Mouse (Mus musculus): Measurements from ENCODE around the gene Ube3b. TPM values are rescaled to one million over a fixed set of nuclear protein-coding genes. Genes with fewer than 3 reads are reported as not detected.

The Ube3b gene
- polyA plus RNA-seq, 1 experiment: 42.1 TPM

DNA sequence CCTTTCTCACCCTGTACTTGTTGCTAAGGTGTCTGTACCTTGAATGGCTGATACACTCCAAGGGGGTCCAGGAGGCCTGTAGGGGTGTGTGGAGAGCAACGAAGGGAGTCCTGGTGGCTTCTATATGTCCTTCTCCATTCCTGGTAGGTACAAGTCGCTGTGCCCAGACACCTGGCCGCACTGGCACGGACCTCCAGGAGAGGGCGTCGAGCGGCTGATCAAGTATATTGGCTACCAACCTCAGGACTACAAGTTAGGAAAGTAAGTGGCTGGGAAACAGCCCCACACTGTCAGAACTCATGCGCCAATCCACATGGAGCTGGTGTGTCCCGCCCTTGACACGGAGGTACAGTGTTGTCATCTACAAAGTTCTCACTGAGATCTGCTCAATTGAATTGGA is 28.9 kb upstream of the Ube3b start:
- no peak overlapping the region for H3ac ChIP-seq (ENCODE audit: control insufficient read depth, insufficient read length, low read depth)
- no peak overlapping the region for H3K4me3 ChIP-seq (ENCODE audit: insufficient read depth, poor library complexity, severe bottlenecking)
- H3K36me3 ChIP-seq (ENCODE audit: control insufficient read depth, insufficient read depth): no peaks in the 10 kb centered on the region
- TF ChIP-seq USF1 (IDR thresholded peaks at IDR 0.05; ENCODE audit: low read depth) (no peak), MYOG (IDR thresholded peaks at IDR 0.05; ENCODE audit: control insufficient read depth, extremely low read depth, insufficient read length) (no peak), FOSL1 (IDR thresholded peaks at IDR 0.05; ENCODE audit: insufficient read depth, low read length, poor library complexity, severe bottlenecking) (no peak), CTCF (IDR thresholded peaks at IDR 0.05; ENCODE audit: control insufficient read depth, insufficient read depth, insufficient read length) (no peak), MYOD1 (IDR thresholded peaks at IDR 0.05; ENCODE audit: control insufficient read depth, insufficient read length, low read depth) (no peak), MAX (IDR thresholded peaks at IDR 0.05) (no peak), CEBPB (IDR thresholded peaks at IDR 0.05; ENCODE audit: low read depth) (no peak)
- no peaks in the 10 kb centered on the region for H3K79me3 ChIP-seq (ENCODE audit: low read depth)
- peaks cover 36% of the 10 kb centered on the region for H3K27me3 ChIP-seq (ENCODE audit: control insufficient read depth, insufficient read depth, insufficient read length)
- no peaks in the 10 kb centered on the region for H3K79me2 ChIP-seq (ENCODE audit: control insufficient read depth, insufficient read depth)

GRCm38 (mm10) chr5:114356250-114356935 is 24.0 kb upstream of the Ube3b start:
- H3ac ChIP-seq (ENCODE audit: control insufficient read depth, insufficient read length, low read depth): no peak overlapping the region
- H3K4me3 ChIP-seq (ENCODE audit: insufficient read depth, poor library complexity, severe bottlenecking): peak overlapping the region; percentile 6
- peaks cover 1% of the 10 kb centered on the region for H3K79me3 ChIP-seq (ENCODE audit: low read depth)
- no peaks in the 10 kb centered on the region for H3K79me2 ChIP-seq (ENCODE audit: control insufficient read depth, insufficient read depth)
- peaks cover 12% of the 10 kb centered on the region for H3K36me3 ChIP-seq (ENCODE audit: control insufficient read depth, insufficient read depth)
- H3K27me3 ChIP-seq (ENCODE audit: control insufficient read depth, insufficient read depth, insufficient read length): peaks cover 5% of the 10 kb centered on the region
- TF ChIP-seq CTCF (IDR thresholded peaks at IDR 0.05; ENCODE audit: control insufficient read depth, insufficient read depth, insufficient read length) (peak; percentile 60), MYOD1 (IDR thresholded peaks at IDR 0.05; ENCODE audit: control insufficient read depth, insufficient read length, low read depth) (no peak)

DNA sequence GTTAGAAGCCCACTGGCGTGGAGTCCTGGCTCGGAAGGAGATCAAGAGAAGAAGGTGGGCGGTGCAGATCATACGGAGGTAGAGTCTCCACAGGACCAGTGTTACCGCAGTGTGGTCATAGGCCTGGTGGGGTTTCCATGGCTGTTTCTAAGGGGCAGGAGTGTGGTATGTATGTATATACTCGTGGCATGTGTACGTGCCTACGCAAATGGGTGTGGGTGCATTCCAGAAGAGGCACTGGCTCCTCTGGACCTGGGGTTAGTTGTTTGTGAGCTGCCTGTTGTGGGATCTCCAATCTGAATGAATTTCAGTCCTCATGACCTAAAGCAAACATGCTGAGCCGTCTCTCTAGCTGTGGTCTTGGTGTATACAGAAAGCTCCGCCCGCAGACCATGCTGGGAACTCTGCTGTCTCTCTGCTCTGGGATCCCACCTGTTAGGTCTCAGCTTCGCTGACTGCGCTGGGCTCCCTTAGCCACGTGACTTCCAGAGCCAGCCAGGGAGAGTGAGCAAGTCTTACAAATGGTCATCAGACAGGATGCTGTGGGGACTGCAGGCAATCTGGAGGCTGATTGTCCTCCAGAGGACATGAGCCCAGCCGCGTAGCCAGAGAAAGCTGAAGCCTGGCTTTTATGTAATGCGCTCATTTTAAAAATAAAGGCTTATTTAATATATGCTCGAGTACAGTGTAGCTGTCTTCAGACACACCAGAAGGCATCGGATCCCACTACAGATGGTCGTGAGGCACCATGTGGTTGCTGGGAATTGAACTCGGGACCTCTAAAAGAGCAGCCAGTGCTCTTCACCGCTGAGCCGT is 23.3 kb upstream of the Ube3b start:
- H3K27me3 ChIP-seq (ENCODE audit: control insufficient read depth, insufficient read depth, insufficient read length): no peaks in the 10 kb centered on the region
- peaks cover 1% of the 10 kb centered on the region for H3K79me3 ChIP-seq (ENCODE audit: low read depth)
- H3K4me3 ChIP-seq (ENCODE audit: insufficient read depth, poor library complexity, severe bottlenecking): no peak overlapping the region
- no peak overlapping the region for H3ac ChIP-seq (ENCODE audit: control insufficient read depth, insufficient read length, low read depth)
- TF ChIP-seq MAX (IDR thresholded peaks at IDR 0.05) (peak; percentile 59), CEBPB (IDR thresholded peaks at IDR 0.05; ENCODE audit: low read depth) (no peak), MYOD1 (IDR thresholded peaks at IDR 0.05; ENCODE audit: control insufficient read depth, insufficient read length, low read depth) (peak; percentile 53), USF1 (IDR thresholded peaks at IDR 0.05; ENCODE audit: low read depth) (peak; percentile 96)
- H3K36me3 ChIP-seq (ENCODE audit: control insufficient read depth, insufficient read depth): peaks cover 12% of the 10 kb centered on the region
- H3K79me2 ChIP-seq (ENCODE audit: control insufficient read depth, insufficient read depth): no peaks in the 10 kb centered on the region

- Histone ChIP-seq H3K27me3 (ENCODE audit: control insufficient read depth, insufficient read depth, insufficient read length) (no peaks in the 10 kb centered on the region), H3ac (ENCODE audit: control insufficient read depth, insufficient read length, low read depth) (no peak overlapping the region), H3K4me3 (ENCODE audit: insufficient read depth, poor library complexity, severe bottlenecking) (no peak overlapping the region), H3K79me3 (ENCODE audit: low read depth) (peaks cover 1% of the 10 kb centered on the region), H3K79me2 (ENCODE audit: control insufficient read depth, insufficient read depth) (peaks cover 1% of the 10 kb centered on the region), H3K36me3 (ENCODE audit: control insufficient read depth, insufficient read depth) (peaks cover 16% of the 10 kb centered on the region)
- no peak for TF ChIP-seq CEBPB (IDR thresholded peaks at IDR 0.05; ENCODE audit: low read depth)
- TF ChIP-seq MYOG (IDR thresholded peaks at IDR 0.05; ENCODE audit: control insufficient read depth, extremely low read depth, insufficient read length): no peak
- TF ChIP-seq MAX (IDR thresholded peaks at IDR 0.05): no peak
- TF ChIP-seq FOSL1 (IDR thresholded peaks at IDR 0.05; ENCODE audit: insufficient read depth, low read length, poor library complexity, severe bottlenecking): no peak
- TF ChIP-seq USF1 (IDR thresholded peaks at IDR 0.05; ENCODE audit: low read depth): no peak
- TF ChIP-seq MYOD1 (IDR thresholded peaks at IDR 0.05; ENCODE audit: control insufficient read depth, insufficient read length, low read depth): no peak
- no peak for TF ChIP-seq CTCF (IDR thresholded peaks at IDR 0.05; ENCODE audit: control insufficient read depth, insufficient read depth, insufficient read length)
Measured at GRCm38 (mm10) chr5:114358833-114359232, 21.6 kb upstream of the Ube3b start.

GRCm38 (mm10) chr5:114359586-114359985 is 20.8 kb upstream of the Ube3b start:
- no peak overlapping the region for H3ac ChIP-seq (ENCODE audit: control insufficient read depth, insufficient read length, low read depth)
- peaks cover 24% of the 10 kb centered on the region for H3K36me3 ChIP-seq (ENCODE audit: control insufficient read depth, insufficient read depth)
- no peaks in the 10 kb centered on the region for H3K27me3 ChIP-seq (ENCODE audit: control insufficient read depth, insufficient read depth, insufficient read length)
- TF ChIP-seq MAX (IDR thresholded peaks at IDR 0.05): no peak
- TF ChIP-seq CTCF (IDR thresholded peaks at IDR 0.05; ENCODE audit: control insufficient read depth, insufficient read depth, insufficient read length): no peak
- TF ChIP-seq FOSL1 (IDR thresholded peaks at IDR 0.05; ENCODE audit: insufficient read depth, low read length, poor library complexity, severe bottlenecking): no peak
- TF ChIP-seq MYOD1 (IDR thresholded peaks at IDR 0.05; ENCODE audit: control insufficient read depth, insufficient read length, low read depth): no peak
- TF ChIP-seq CEBPB (IDR thresholded peaks at IDR 0.05; ENCODE audit: low read depth): no peak
- no peak for TF ChIP-seq USF1 (IDR thresholded peaks at IDR 0.05; ENCODE audit: low read depth)
- TF ChIP-seq MYOG (IDR thresholded peaks at IDR 0.05; ENCODE audit: control insufficient read depth, extremely low read depth, insufficient read length): no peak
- H3K79me2 ChIP-seq (ENCODE audit: control insufficient read depth, insufficient read depth): peaks cover 6% of the 10 kb centered on the region
- H3K79me3 ChIP-seq (ENCODE audit: low read depth): peaks cover 1% of the 10 kb centered on the region
- H3K4me3 ChIP-seq (ENCODE audit: insufficient read depth, poor library complexity, severe bottlenecking): no peak overlapping the region
